Mouse (Mus musculus): ENCODE results near the gene Ltv1.

Ltv1 gene

GRCm38 (mm10) chr10:13193496-13193895, 528 bp upstream of the Ltv1 start:
- DNase-seq, result peak in 1 of 2 experiments; percentile 10

DNA sequence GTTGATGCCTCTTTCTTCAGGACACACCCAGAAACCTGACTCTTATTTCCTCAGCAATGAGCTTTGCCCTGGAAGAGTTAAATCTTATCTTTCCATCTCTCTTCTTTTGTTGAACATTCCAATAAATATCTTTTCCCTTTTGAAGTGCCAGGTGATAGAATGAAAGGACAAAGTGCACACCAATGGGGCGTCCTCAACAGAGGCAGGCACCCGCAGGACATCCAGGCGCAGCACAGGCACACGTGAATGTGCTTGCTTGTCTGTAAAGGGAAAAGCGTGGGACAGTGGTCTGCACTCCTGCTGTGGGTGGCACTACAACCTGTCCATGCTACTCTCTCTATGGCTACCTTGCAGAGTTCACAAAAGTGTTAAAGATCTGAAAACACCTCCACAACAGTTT, 3.1 kb downstream of the Ltv1 start:
- DNase-seq, result no peak

DNA sequence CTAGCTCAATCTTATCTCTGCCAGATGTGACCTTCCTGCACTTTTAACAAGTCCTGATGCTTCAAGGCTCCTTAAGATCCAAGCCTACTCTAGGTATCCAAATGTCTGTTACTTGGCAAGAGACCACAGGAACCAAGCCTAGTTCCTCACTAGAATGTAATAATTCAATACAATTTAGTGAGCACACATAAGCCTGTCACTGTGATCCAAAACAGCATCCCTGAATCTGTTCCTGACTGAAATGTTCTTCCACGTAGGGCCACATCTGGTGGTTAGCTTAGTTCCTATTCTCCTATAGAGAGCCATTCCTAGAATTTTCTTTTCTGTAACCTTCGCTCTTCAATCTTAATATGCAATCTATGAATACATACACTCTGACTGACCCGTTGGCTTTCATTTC, 6.2 kb downstream of the Ltv1 start:
- no peak for DNase-seq

DNA sequence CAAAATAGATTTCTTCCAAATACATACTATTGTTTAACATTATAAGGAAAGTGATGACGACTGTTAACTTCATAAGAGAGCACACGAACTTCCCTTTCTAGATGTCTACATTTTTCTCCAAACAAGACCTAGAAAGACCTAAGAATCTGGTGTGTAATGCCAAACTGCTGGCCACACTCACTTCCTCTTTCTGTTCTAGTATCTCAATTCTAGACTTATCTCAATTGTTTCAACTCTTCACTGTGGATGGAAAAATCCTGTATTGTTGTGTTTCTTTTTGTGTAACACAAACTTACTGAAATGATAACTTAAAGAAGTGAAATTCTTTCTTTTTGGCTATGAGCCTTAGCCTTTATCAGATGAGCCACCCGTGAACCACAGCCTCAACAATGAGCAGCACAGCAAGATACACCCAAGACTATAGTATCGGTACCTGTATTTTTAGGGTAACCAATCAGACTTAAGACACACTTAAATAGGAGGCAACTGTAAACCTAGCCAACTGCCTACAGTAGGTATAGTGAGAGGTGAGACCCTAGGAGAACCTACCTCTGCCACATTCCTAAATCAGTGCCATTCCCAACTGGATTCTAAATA, 8.7 kb downstream of the Ltv1 start:
- DNase-seq, result no peak

GRCm38 (mm10) chr10:13180211-13180610, 12.8 kb downstream of the Ltv1 start:
- DNase-seq, result no peak

GRCm38 (mm10) chr10:13177973-13178624, 14.9 kb downstream of the Ltv1 start, which contains the start of gene Zc2hc1b:
Gene Zc2hc1b, minus strand, starts transcription at chr10:13178023.
- no peak for DNase-seq

DNA sequence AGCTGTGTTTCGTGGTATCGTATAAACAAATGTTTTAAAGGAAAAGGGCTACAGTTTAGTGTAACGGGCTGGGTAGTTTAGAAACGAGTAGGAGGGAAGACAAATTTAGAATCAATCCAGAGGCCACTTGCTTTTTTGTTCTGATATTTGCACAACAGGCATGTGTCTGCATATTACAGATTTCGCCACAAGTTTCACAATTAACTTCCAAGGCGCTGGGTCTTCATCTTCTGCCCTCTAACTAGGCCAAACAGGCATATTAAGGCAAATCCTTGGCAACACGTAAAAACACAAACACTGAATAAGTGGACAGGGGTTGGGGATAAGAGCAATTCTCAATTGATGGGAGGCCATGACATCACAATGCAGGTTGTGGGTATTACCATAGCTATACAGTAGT, 17.1 kb downstream of the Ltv1 start:
- DNase-seq, result no peak

DNA sequence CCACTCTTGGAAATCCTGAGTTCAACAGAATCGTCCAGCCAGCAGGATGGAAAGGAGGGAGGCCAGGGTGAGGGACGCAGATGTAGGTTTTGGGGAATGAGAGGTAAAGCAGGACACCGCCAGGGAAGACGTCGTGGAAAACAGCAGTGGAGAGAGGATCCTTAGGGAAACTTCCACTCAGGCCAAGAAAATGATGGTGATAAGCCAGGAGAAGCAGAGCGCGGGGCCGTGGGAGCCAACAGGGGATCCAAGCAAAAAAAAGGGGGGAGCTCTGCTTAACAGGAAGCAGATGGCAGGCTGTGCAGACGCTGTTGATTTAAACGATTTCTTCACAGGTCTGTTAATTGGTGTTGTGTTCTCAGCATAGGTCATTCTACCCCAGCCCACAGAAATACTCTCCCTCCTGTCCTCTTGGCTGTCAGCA, 20.2 kb downstream of the Ltv1 start:
- peak; percentile 59 to 74 for DNase-seq

GRCm38 (mm10) chr10:13171461-13171860, 21.5 kb downstream of the Ltv1 start:
- no peak for DNase-seq

DNA sequence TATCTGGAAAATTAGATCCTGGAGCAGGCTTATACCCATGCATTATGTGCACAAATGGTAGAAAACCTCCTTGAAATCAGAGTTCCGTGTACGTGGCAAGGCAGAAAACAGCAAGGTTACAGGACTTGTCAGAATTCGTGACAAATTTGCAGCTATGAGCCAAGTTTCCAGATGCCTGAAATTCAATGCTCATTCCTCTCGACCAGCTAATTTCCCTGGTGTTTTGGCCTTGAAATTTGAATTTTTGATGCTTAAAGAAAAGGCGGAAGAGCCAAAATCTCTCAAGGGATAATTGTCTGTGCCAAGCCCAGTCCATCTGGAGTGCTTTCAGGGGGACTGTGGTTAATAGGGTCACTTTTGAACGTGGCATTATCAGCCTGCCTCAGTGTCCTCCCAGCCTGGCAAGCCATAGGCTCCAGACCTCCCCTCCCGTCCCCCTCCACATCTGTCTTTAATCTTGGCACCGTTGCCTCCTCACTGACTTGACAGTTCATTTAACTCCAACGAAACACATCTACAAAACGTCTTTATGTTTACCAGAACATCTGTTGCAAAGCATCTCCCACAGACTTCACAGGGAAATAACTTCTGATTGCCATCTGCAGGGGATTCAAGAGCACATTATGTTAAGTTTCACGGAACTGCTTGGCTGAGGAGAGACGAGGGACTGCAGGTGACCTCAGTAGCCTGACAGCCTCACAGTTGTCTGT, 22.1 kb downstream of the Ltv1 start:
- DNase-seq, result peak; percentile 62 to 73

- no peak for DNase-seq
Measured at GRCm38 (mm10) chr10:13168461-13168860, 24.5 kb downstream of the Ltv1 start.

GRCm38 (mm10) chr10:13162031-13162430, 30.9 kb downstream of the Ltv1 start:
- no peak for DNase-seq

GRCm38 (mm10) chr10:13160913-13161312, 32.1 kb downstream of the Ltv1 start:
- no peak for DNase-seq

GRCm38 (mm10) chr10:13155377-13155776, 37.6 kb downstream of the Ltv1 start:
- no peak for DNase-seq

DNA sequence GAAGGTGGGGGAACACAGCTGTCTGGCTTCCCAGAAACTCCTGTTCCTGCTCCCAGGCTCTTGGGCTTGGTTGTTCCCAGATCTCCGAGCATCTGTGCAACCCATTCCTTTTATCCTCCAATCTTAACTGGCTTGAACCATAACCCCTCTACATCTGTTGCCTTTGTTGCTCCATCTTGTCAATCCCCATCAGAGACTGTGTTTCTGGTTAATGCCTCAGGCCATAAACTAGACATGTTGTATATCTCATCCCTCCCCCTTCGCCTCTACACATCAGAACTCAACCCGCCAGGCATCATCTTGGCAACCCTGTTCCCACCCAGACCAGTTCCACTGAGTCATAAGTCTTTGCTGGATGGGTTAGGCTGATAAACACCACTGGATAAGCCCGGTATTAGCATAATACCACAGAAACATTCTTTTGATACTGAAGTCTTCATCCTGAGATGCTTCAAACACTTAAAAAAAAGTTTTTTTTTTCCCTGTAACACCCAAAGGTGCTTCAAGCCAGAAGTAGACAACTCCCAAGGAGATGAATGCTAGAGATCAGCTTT, 40.1 kb downstream of the Ltv1 start:
- no peak for DNase-seq

DNA sequence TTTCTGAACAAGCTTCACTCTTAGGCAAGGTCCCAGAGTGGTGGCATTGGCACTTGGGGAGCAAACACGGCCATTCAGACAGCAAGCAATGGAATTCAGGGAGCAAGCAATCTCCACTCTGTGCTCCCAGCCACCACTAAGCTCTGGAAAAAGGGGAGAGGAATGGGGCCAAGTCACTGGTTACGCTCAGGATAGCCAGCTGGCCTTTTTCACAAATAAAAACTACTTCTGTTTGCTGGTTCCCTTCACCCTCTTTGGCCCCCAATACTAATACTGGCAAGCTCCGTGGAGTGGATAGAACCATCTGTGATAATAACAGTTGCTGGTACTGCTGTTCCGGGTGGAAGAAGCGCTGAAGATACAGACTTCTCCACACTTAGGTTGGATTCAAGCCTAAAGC, 41.6 kb downstream of the Ltv1 start:
- DNase-seq, result peak; percentile 62 to 68

DNA sequence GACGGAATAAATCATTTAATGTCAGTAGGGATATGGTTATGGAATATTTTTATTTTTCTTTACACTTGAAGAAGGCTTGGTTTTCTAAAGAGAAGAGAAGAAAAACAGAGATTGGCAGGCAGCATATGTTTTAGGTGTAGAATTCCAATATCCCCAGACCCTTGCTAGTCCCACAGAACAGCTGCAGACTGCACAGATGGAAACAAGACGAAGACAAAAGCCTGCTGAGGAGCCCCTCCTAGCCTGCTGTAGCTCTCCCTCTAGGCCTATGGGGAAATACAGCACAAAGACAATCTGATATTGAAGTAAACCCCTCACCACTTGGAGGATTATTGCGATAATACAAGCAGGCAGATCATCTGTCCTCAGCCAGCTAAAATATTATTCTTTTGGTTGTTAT, 42.5 kb downstream of the Ltv1 start:
- DNase-seq, result no peak

GRCm38 (mm10) chr10:13140434-13140833, 52.5 kb downstream of the Ltv1 start:
- no peak for DNase-seq

GRCm38 (mm10) chr10:13137906-13138305, 55.1 kb downstream of the Ltv1 start:
- DNase-seq, result no peak

DNA sequence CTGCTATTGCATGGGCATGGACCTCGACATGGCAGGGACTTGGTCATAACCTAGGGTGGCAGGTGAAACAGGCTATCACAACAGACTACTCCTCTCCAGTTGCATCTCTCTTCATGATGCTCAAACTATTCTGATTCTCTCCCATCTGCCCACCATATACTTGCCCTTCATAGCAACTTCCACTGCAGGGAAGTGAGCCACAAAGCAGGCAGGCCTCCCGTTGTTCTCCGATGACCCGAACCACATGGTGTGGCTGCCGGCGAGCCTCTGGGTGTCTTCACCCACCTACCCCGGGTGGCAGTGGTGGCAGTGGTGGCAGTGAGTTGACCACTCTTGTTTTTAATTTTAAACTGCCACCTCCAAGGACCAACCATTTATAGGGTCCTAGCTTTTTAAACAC, 57.2 kb downstream of the Ltv1 start:
- no peak for DNase-seq

- DNase-seq, result no peak
Measured at GRCm38 (mm10) chr10:13135276-13135675, 57.7 kb downstream of the Ltv1 start.

DNA sequence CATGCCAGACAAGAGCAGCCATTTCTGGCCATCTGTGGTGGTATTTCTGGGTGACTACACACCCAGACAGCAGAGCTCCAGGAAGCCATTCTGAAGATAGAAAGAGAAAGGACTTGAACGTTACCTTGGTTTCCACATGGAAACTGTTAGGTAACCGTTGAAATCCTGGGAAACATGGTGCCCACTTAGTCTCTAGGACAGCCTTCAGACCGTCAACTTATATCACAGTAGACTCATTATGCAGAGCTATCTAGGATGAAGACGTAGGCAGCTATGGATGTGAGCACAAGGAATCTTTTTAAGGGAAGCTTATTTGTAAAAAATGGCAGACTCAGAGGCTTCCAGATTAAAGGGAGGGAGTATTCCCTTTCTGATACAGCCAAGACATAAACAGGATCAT, 59.1 kb downstream of the Ltv1 start:
- no peak for DNase-seq

Measured in cerebellum, postnatal 10 days (tissue).